Comparison of ENCODE assay signal across 13 mouse cellular contexts in genomic region chr9:108792730-108793129, GRCm38 (mm10). TPM values are rescaled to one million over a fixed set of nuclear protein-coding genes. Genes with fewer than 3 reads are reported as not detected.
A peak's percentile ranks its signal among the peaks of the same experiment; 100 is the strongest.
DNase-seq lines count a peak whose midpoint lies in the region; ATAC-seq and TF ChIP-seq lines count a peak whose summit lies in the region.
"Had no signal": no experiment of that assay in that cellular context is flagged by ENCODE, and none has a peak within 500 bp of the region (broad histone marks: within the 10 kb centered on the region; RNA-seq: fewer than 3 reads in every experiment).

No protein-coding gene starts in this region.

- no peak overlapping the region for H3K9ac ChIP-seq in hindbrain, embryonic 15.5 days
- H3K9ac ChIP-seq in hindbrain, embryonic 12.5 days, result no peak overlapping the region
- H3K9ac ChIP-seq in limb, embryonic 14.5 days (ENCODE audit: low read depth, low read length, severe bottlenecking), result 0 out of 2 replicates have a peak overlapping the region, but pooled peaks have one; percentile 28
- H3K9ac ChIP-seq: lung, embryonic 15.5 days had no signal

- peaks cover 96% of the 10 kb centered on the region for H3K4me1 ChIP-seq in hindbrain, embryonic 15.5 days (replicated peaks)
- H3K4me1 ChIP-seq in hindbrain, embryonic 12.5 days, result peaks cover 88% of the 10 kb centered on the region
- H3K4me1 ChIP-seq in limb, embryonic 14.5 days (ENCODE audit: control insufficient read depth, insufficient read depth, low read length), result peaks cover 39% of the 10 kb centered on the region

- peaks cover 17% of the 10 kb centered on the region for H3K36me3 ChIP-seq in hindbrain, embryonic 15.5 days
- H3K36me3 ChIP-seq in hindbrain, embryonic 12.5 days, result peaks cover 19% of the 10 kb centered on the region
- H3K36me3 ChIP-seq in limb, embryonic 14.5 days (ENCODE audit: control insufficient read depth, insufficient read depth, low read length), result peaks cover 21% of the 10 kb centered on the region
- H3K36me3 ChIP-seq in splenic B cell, adult 2 months (ENCODE audit: control insufficient read depth, insufficient read depth, low read length, poor library complexity, severe bottlenecking), result peaks cover 6% of the 10 kb centered on the region

- H3K4me2 ChIP-seq in hindbrain, embryonic 15.5 days, result 0 out of 2 replicates have a peak overlapping the region, but pooled peaks have one; percentile 6
- H3K4me2 ChIP-seq in hindbrain, embryonic 12.5 days (replicated peaks), result no peak overlapping the region
- H3K4me2 ChIP-seq in limb, embryonic 14.5 days (replicated peaks; ENCODE audit: low read depth, low read length, severe bottlenecking), result no peak overlapping the region
- H3K4me2 ChIP-seq: lung, embryonic 15.5 days had no signal

- no peak for TF ChIP-seq POLR2A in limb, embryonic 14.5 days (IDR thresholded peaks at IDR 0.05; ENCODE audit: borderline replicate concordance, extremely low read depth, insufficient read depth, insufficient read length)

- no peaks in the 10 kb centered on the region for H3K27me3 ChIP-seq in hindbrain, embryonic 15.5 days
- no peaks in the 10 kb centered on the region for H3K27me3 ChIP-seq in hindbrain, embryonic 12.5 days
- no peaks in the 10 kb centered on the region for H3K27me3 ChIP-seq in limb, embryonic 14.5 days (ENCODE audit: control insufficient read depth, insufficient read depth, low read length)
- H3K27me3 ChIP-seq in splenic B cell, adult 2 months (ENCODE audit: control insufficient read depth, insufficient read depth, low read length, poor library complexity, severe bottlenecking), result no peaks in the 10 kb centered on the region
- H3K27me3 ChIP-seq: lung, embryonic 15.5 days had no signal

- DNase-seq in limb, embryonic 14.5 days (ENCODE audit: low spot score), result no peak
- peak; percentile 28 for DNase-seq in splenic B cell, adult 2 months (ENCODE audit: low read depth, low spot score)
- no peak for DNase-seq in urinary bladder, postnatal 36 days (ENCODE audit: low spot score in 2 of 2)
- DNase-seq in left cerebral cortex, adult 8-10 months (ENCODE audit: low spot score in 2 of 2), result no peak
- DNase-seq: adrenal gland, adult 2 months; gastrocnemius, postnatal 10 days; heart, postnatal 10 days; kidney, adult 8-10 months had no signal

- 44% methylated on average over 3 of the region's 3 CpGs for WGBS in hindbrain, embryonic 15.5 days
- 48% methylated on average over 3 of the region's 3 CpGs for WGBS in hindbrain, embryonic 12.5 days
- 39% methylated on average over 3 of the region's 3 CpGs for WGBS in limb, embryonic 14.5 days

- H3K9me3 ChIP-seq in hindbrain, embryonic 15.5 days, result no peaks in the 10 kb centered on the region
- no peaks in the 10 kb centered on the region for H3K9me3 ChIP-seq in hindbrain, embryonic 12.5 days (replicated peaks)
- no peaks in the 10 kb centered on the region for H3K9me3 ChIP-seq in limb, embryonic 14.5 days (ENCODE audit: control insufficient read depth, low read length)
- H3K9me3 ChIP-seq: lung, embryonic 15.5 days had no signal

- no peak overlapping the region for H3K27ac ChIP-seq in hindbrain, embryonic 15.5 days (replicated peaks)
- H3K27ac ChIP-seq in hindbrain, embryonic 12.5 days, result no peak overlapping the region
- 0 out of 2 replicates have a peak overlapping the region, but pooled peaks have one; percentile 33 for H3K27ac ChIP-seq in limb, embryonic 14.5 days (replicated peaks; ENCODE audit: low read depth, low read length)

- ATAC-seq in hindbrain, embryonic 15.5 days (ENCODE audit: low FRiP score, low read depth), result no peak
- no peak for ATAC-seq in hindbrain, embryonic 12.5 days (ENCODE audit: low FRiP score)
- peak; percentile 53 for ATAC-seq in CD4-positive, CD25-positive, alpha-beta regulatory T cell, adult 4 months
- ATAC-seq in limb, embryonic 14.5 days (ENCODE audit: low FRiP score, low read depth), result 0 out of 2 replicates have a peak, but pooled peaks have one; percentile 32
- ATAC-seq in erythroid progenitor cell, adult 5-6 weeks (replicated peaks; ENCODE audit: low FRiP score, poor library complexity, severe bottlenecking), result no peak

- H3K4me3 ChIP-seq in hindbrain, embryonic 15.5 days, result no peak overlapping the region
- H3K4me3 ChIP-seq in hindbrain, embryonic 12.5 days, result no peak overlapping the region
- H3K4me3 ChIP-seq in limb, embryonic 14.5 days (replicated peaks; ENCODE audit: low read length), result no peak overlapping the region
- H3K4me3 ChIP-seq: lung, embryonic 15.5 days had no signal

RNA-seq across cellular contexts. Expression of gene Ip6k2, which starts 9.1 kb away (rescaled TPM):
- polyA plus RNA-seq in hindbrain, embryonic 15.5 days (2015; fragmentation: Nextera tagmentation; extraction: Ambion mirVana), result 180 and 206 TPM in 2 replicates
- polyA plus RNA-seq in hindbrain, embryonic 12.5 days (2016; fragmentation: Nextera tagmentation; extraction: Ambion mirVana), result 140 and 154 TPM in 2 replicates
- 10 to 100 TPM; 20.1 to 27.6 TPM for polyA plus RNA-seq in CD4-positive, CD25-positive, alpha-beta regulatory T cell, adult 4 months (2017; shearing (Covaris generic))
- 265 and 285 TPM in 2 replicates for polyA plus RNA-seq in limb, embryonic 14.5 days (2012; rRNA removed)
- 119 and 126 TPM in 2 replicates for polyA plus RNA-seq in limb, embryonic 14.5 days (2014; fragmentation: Nextera tagmentation; extraction: Ambion mirVana)
- 16.2 and 32.7 TPM in 2 replicates for total RNA-seq in erythroid progenitor cell, adult 5-6 weeks (2015; ENCODE audit: low replicate concordance)
- 32.5 and 80.9 TPM in 2 replicates for total RNA-seq in erythroid progenitor cell, adult 5-6 weeks (2017; ENCODE audit: low replicate concordance)
- total RNA-seq in left cerebral cortex, adult 8-10 months (2022), result 100 to 1,000 TPM; 137 to 158 (median 157) TPM

RNA-seq across cellular contexts. Expression of gene Nckipsd, which starts 15.4 kb away (rescaled TPM):
- 30.3 and 30.7 TPM in 2 replicates for polyA plus RNA-seq in hindbrain, embryonic 15.5 days (2015; fragmentation: Nextera tagmentation; extraction: Ambion mirVana)
- 20.2 and 23.3 TPM in 2 replicates for polyA plus RNA-seq in hindbrain, embryonic 12.5 days (2016; fragmentation: Nextera tagmentation; extraction: Ambion mirVana)
- 1 to 10 TPM; 7.5 to 7.8 TPM for polyA plus RNA-seq in CD4-positive, CD25-positive, alpha-beta regulatory T cell, adult 4 months (2017; shearing (Covaris generic))
- polyA plus RNA-seq in limb, embryonic 14.5 days (2012; rRNA removed), result 24.0 and 30.1 TPM in 2 replicates
- polyA plus RNA-seq in limb, embryonic 14.5 days (2014; fragmentation: Nextera tagmentation; extraction: Ambion mirVana), result 14.0 and 17.2 TPM in 2 replicates
- total RNA-seq in erythroid progenitor cell, adult 5-6 weeks (2015; ENCODE audit: low replicate concordance), result 2.9 and 6.1 TPM in 2 replicates
- 9.8 and 20.6 TPM in 2 replicates for total RNA-seq in erythroid progenitor cell, adult 5-6 weeks (2017; ENCODE audit: low replicate concordance)
- 10 to 100 TPM; 56.8 to 65.8 (median 59.9) TPM for total RNA-seq in left cerebral cortex, adult 8-10 months (2022)

RNA-seq across cellular contexts. Expression of gene Celsr3, which starts 33.4 kb away (rescaled TPM):
- 12.7 and 14.6 TPM in 2 replicates for polyA plus RNA-seq in hindbrain, embryonic 15.5 days (2015; fragmentation: Nextera tagmentation; extraction: Ambion mirVana)
- 11.9 TPM in 2 replicates for polyA plus RNA-seq in hindbrain, embryonic 12.5 days (2016; fragmentation: Nextera tagmentation; extraction: Ambion mirVana)
- polyA plus RNA-seq in CD4-positive, CD25-positive, alpha-beta regulatory T cell, adult 4 months (2017; shearing (Covaris generic)), result under 1 TPM in 1 of 2 experiments, not detected in 1; 0.05 TPM
- polyA plus RNA-seq in limb, embryonic 14.5 days (2012; rRNA removed), result 0.36 and 0.37 TPM in 2 replicates
- polyA plus RNA-seq in limb, embryonic 14.5 days (2014; fragmentation: Nextera tagmentation; extraction: Ambion mirVana), result 0.07 and 0.12 TPM in 2 replicates
- 2.9 and 4.3 TPM in 2 replicates for total RNA-seq in erythroid progenitor cell, adult 5-6 weeks (2015; ENCODE audit: low replicate concordance)
- 0.51 and 0.61 TPM in 2 replicates for total RNA-seq in erythroid progenitor cell, adult 5-6 weeks (2017; ENCODE audit: low replicate concordance)
- total RNA-seq in left cerebral cortex, adult 8-10 months (2022), result 10 to 100 TPM; 45.0 to 60.8 (median 50.5) TPM

Comparison
In these comparisons a context has a peak if more than half of its experiments do, and no peak if none do; other contexts are left out.
1. ATAC-seq: peak in CD4-positive, CD25-positive, alpha-beta regulatory T cell, adult 4 months (single experiment) and limb, embryonic 14.5 days (single experiment); none in hindbrain, embryonic 15.5 days (single experiment), hindbrain, embryonic 12.5 days (single experiment) and erythroid progenitor cell, adult 5-6 weeks (single experiment).